Mouse (Mus musculus): Measurements from ENCODE around the gene Acp4.

GRCm38 (mm10) chr7:44225076-44225475, 32.1 kb downstream of the Acp4 start, which contains the start of gene Klk1:
- TF ChIP-seq CTCF (IDR thresholded peaks at IDR 0.05; ENCODE audit: extremely low read depth, insufficient read depth, insufficient read length, insufficient replicate concordance) (no peak), POLR2A (IDR thresholded peaks at IDR 0.05; ENCODE audit: low read depth, low read length) (no peak)

All from spleen, adult 2 months (tissue).